Mouse (Mus musculus): Measurements from ENCODE around the gene Clec12a.
"Not testable (repeated sequence)": the region's sequence is repeated elsewhere in the genome, so short reads cannot be mapped to it uniquely, and the experiment has no call there.

Gene Clec12a

GRCm38 (mm10) chr6:129342391-129342790 lies at the start of gene Clec12a:
Clec12a (plus strand) TSS chr6:129342691.
- DNase-seq (ENCODE audit: low read depth, low spot score): not testable (repeated sequence)

GRCm38 (mm10) chr6:129304180-129304579 lies 38.3 kb upstream of the Clec12a start:
- no peak for DNase-seq (ENCODE audit: low read depth, low spot score)

- no peak for DNase-seq (ENCODE audit: low read depth, low spot score)
Observed at GRCm38 (mm10) chr6:129312499-129312898, 30.0 kb upstream of the Clec12a start.

GRCm38 (mm10) chr6:129314655-129315168 lies 27.8 kb upstream of the Clec12a start:
- no peak for DNase-seq (ENCODE audit: low read depth, low spot score)

- no peak for DNase-seq (ENCODE audit: low read depth, low spot score)
Observed at GRCm38 (mm10) chr6:129315698-129316097, 26.8 kb upstream of the Clec12a start.

- DNase-seq (ENCODE audit: low read depth, low spot score): no peak
Observed at GRCm38 (mm10) chr6:129316463-129316862, 26.0 kb upstream of the Clec12a start.

- DNase-seq (ENCODE audit: low read depth, low spot score): no peak
Observed at GRCm38 (mm10) chr6:129318395-129318794, 24.1 kb upstream of the Clec12a start.

- DNase-seq (ENCODE audit: low read depth, low spot score): no peak
Observed at GRCm38 (mm10) chr6:129319331-129319730, 23.2 kb upstream of the Clec12a start.

GRCm38 (mm10) chr6:129326016-129326415 lies 16.5 kb upstream of the Clec12a start:
- DNase-seq (ENCODE audit: low read depth, low spot score): no peak

- no peak for DNase-seq (ENCODE audit: low read depth, low spot score)
Observed at GRCm38 (mm10) chr6:129326568-129327150, 15.8 kb upstream of the Clec12a start.

GRCm38 (mm10) chr6:129331610-129332009 lies 10.9 kb upstream of the Clec12a start, which contains the start of gene 4922502D21Rik:
4922502D21Rik (minus strand) TSS chr6:129331796.
- DNase-seq (ENCODE audit: low read depth, low spot score): no peak

- DNase-seq (ENCODE audit: low read depth, low spot score): peak; percentile 30
Observed at GRCm38 (mm10) chr6:129333674-129334078, 8.8 kb upstream of the Clec12a start.

- DNase-seq (ENCODE audit: low read depth, low spot score): no peak
Observed at GRCm38 (mm10) chr6:129337751-129338150, 4.7 kb upstream of the Clec12a start.

GRCm38 (mm10) chr6:129344408-129344807 lies 1.9 kb downstream of the Clec12a start:
- DNase-seq (ENCODE audit: low read depth, low spot score): no peak

- DNase-seq (ENCODE audit: low read depth, low spot score): no peak
Observed at GRCm38 (mm10) chr6:129349524-129350352, 7.2 kb downstream of the Clec12a start.

GRCm38 (mm10) chr6:129351091-129351490 lies 8.6 kb downstream of the Clec12a start:
- no peak for DNase-seq (ENCODE audit: low read depth, low spot score)

GRCm38 (mm10) chr6:129355774-129356173 lies 13.3 kb downstream of the Clec12a start:
- DNase-seq (ENCODE audit: low read depth, low spot score): no peak

- DNase-seq (ENCODE audit: low read depth, low spot score): no peak
Observed at GRCm38 (mm10) chr6:129356430-129356829, 13.9 kb downstream of the Clec12a start.

GRCm38 (mm10) chr6:129359515-129359914 lies 17.0 kb downstream of the Clec12a start:
- DNase-seq (ENCODE audit: low read depth, low spot score): no peak

- DNase-seq (ENCODE audit: low read depth, low spot score): no peak
Observed at GRCm38 (mm10) chr6:129363942-129364341, 21.5 kb downstream of the Clec12a start.

GRCm38 (mm10) chr6:129365959-129366359 lies 23.5 kb downstream of the Clec12a start:
- peak; percentile 64 for DNase-seq (ENCODE audit: low read depth, low spot score)

GRCm38 (mm10) chr6:129369374-129370132 lies 27.1 kb downstream of the Clec12a start:
- DNase-seq (ENCODE audit: low read depth, low spot score): no peak

Measured in forelimb bud, embryonic 11.5 days (tissue).